Mouse (Mus musculus) heart, adult 9 months (tissue): ENCODE measurements around the gene 1700001C02Rik.
A peak's percentile ranks its signal among the peaks of the same experiment; 100 is the strongest.

Source experiments
- DNase-seq, 2 experiments: peaks; one replicate each; pipeline ENCODE4 v3.0.0; 2022; ENCODE audit warnings: low spot score in 2 of 2

The 1700001C02Rik gene

GRCm38 (mm10) chr5:30465861-30466260 is at the start of gene 1700001C02Rik:
Gene 1700001C02Rik, plus strand, starts transcription at chr5:30466047.
- peak in 1 of 2 experiments; percentile 13 for DNase-seq

GRCm38 (mm10) chr5:30416665-30417064 is 49.2 kb upstream of the 1700001C02Rik start:
- no peak for DNase-seq

GRCm38 (mm10) chr5:30423121-30423520 is 42.7 kb upstream of the 1700001C02Rik start:
- no peak for DNase-seq

- no peak for DNase-seq
Measured at GRCm38 (mm10) chr5:30423572-30424244, 42.1 kb upstream of the 1700001C02Rik start.

- no peak for DNase-seq
Measured at GRCm38 (mm10) chr5:30427406-30427805, 38.4 kb upstream of the 1700001C02Rik start.

- no peak for DNase-seq
Measured at GRCm38 (mm10) chr5:30438931-30439330, 26.9 kb upstream of the 1700001C02Rik start.

- DNase-seq, result no peak
Measured at GRCm38 (mm10) chr5:30440308-30440906, 25.4 kb upstream of the 1700001C02Rik start.

- DNase-seq, result no peak
Measured at GRCm38 (mm10) chr5:30442196-30442595, 23.7 kb upstream of the 1700001C02Rik start.

- no peak for DNase-seq
Measured at GRCm38 (mm10) chr5:30444327-30444895, 21.4 kb upstream of the 1700001C02Rik start.

GRCm38 (mm10) chr5:30456056-30456455 is 9.8 kb upstream of the 1700001C02Rik start:
- DNase-seq, result no peak

GRCm38 (mm10) chr5:30460155-30460554 is 5.7 kb upstream of the 1700001C02Rik start:
- DNase-seq, result no peak

- DNase-seq, result peak; percentile 8 to 12
Measured at GRCm38 (mm10) chr5:30461821-30462220, 4.0 kb upstream of the 1700001C02Rik start, which contains the start of gene Otof. Gene Otof, minus strand, starts transcription at chr5:30461932.

GRCm38 (mm10) chr5:30466315-30466714 is 468 bp downstream of the 1700001C02Rik start:
- DNase-seq, result no peak

GRCm38 (mm10) chr5:30470454-30470853 is 4.6 kb downstream of the 1700001C02Rik start:
- no peak for DNase-seq

GRCm38 (mm10) chr5:30472148-30472547 is 6.3 kb downstream of the 1700001C02Rik start:
- no peak for DNase-seq

- DNase-seq, result no peak
Measured at GRCm38 (mm10) chr5:30476534-30476933, 10.7 kb downstream of the 1700001C02Rik start.

GRCm38 (mm10) chr5:30482319-30482718 is 16.5 kb downstream of the 1700001C02Rik start:
- DNase-seq, result peak; percentile 23 to 48

- DNase-seq, result peak in 1 of 2 experiments; percentile 18
Measured at GRCm38 (mm10) chr5:30483533-30483932, 17.7 kb downstream of the 1700001C02Rik start.

- DNase-seq, result no peak
Measured at GRCm38 (mm10) chr5:30484591-30484990, 18.7 kb downstream of the 1700001C02Rik start.

GRCm38 (mm10) chr5:30485136-30485535 is 19.3 kb downstream of the 1700001C02Rik start:
- DNase-seq, result no peak

GRCm38 (mm10) chr5:30490215-30490614 is 24.4 kb downstream of the 1700001C02Rik start:
- DNase-seq, result no peak

- DNase-seq, result no peak
Measured at GRCm38 (mm10) chr5:30490845-30491244, 25.0 kb downstream of the 1700001C02Rik start.

- no peak for DNase-seq
Measured at GRCm38 (mm10) chr5:30493723-30494122, 27.9 kb downstream of the 1700001C02Rik start.
